Mouse (Mus musculus) Muller cell, postnatal 12 days (primary cell): ENCODE results near the gene Lyl1.

Experiments used
- DNase-seq: peaks from one replicate; pipeline ENCODE4 v3.0.0-alpha.2; 2015; ENCODE audit errors: inconsistent ontology term

Gene Lyl1

GRCm38 (mm10) chr8:84722850-84723570 lies 21.8 kb downstream of the Lyl1 start, which contains the start of gene G430095P16Rik:
Gene G430095P16Rik, plus strand, starts transcription at chr8:84723007.
- peak; percentile 89 for DNase-seq

DNA sequence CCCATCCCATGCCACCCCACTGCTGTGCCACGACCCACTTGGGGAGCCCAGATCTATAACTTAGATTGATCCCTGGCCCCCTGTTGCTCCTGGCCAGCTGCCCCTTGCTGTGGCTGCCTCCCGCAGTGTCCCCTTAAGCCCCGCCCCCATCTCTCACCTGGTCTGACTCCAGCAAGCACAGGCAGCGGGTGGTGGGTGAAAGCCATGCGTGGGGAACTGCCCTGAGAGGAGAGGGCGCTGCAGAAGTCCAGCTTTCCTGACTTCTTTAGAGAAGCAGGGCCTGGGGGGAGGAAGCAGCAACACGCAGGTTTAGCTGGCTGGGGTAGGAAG lies 22.3 kb downstream of the Lyl1 start:
- DNase-seq: no peak

- no peak for DNase-seq
Measured at GRCm38 (mm10) chr8:84724683-84725082, 23.4 kb downstream of the Lyl1 start.

DNA sequence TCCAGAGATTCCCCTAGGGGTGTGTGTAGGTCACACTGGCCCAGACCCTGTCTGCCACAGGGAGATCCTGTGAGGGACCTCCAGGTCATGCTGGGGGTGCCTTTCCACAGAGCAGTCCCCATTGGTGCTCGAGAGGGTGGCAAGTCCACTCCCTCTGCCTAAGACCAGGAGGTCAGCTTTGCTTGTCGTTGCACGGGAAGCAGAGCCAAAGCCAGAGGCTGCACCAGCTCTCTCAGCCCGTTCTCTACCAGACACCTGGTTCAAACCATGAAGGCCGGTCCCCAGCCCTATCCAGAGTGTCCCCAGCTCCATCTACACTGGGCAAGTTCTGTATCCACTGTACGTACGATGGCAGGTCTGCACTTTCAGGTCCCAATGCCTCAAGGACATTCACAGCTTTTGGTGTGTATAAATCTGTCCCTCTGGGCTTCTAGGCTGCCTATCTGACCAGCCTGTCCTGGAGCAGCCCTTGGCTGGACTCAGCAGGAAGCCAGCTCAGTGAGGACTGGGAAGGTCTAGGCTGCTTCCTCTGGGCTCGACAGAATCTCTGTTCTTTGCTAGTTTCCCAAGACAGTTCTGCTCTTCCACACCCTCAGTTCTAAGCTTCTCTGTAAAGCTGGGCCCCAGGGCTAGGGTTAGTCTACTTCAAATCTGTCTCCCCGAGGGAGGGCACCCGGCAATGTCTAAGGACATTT lies 24.1 kb downstream of the Lyl1 start:
- DNase-seq: no peak

DNA sequence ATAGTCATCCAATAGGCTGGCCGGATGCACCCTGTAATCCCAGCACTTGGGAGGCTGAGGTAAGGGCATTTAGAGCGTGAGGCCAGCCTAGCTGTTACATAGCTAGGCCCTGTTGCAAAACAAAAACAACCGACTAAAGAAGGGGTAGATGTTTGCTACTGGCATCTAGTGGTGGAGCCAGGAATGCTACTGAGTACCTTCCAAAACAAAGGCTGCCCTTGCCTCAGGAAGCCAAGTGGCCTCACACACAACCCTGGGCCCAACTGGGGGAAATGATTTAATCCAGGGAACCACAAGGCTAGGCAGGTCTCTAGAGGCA lies 24.6 kb downstream of the Lyl1 start:
- DNase-seq: peak; percentile 72

- DNase-seq: peak; percentile 94
Measured at GRCm38 (mm10) chr8:84728474-84728873, 27.2 kb downstream of the Lyl1 start.

DNA sequence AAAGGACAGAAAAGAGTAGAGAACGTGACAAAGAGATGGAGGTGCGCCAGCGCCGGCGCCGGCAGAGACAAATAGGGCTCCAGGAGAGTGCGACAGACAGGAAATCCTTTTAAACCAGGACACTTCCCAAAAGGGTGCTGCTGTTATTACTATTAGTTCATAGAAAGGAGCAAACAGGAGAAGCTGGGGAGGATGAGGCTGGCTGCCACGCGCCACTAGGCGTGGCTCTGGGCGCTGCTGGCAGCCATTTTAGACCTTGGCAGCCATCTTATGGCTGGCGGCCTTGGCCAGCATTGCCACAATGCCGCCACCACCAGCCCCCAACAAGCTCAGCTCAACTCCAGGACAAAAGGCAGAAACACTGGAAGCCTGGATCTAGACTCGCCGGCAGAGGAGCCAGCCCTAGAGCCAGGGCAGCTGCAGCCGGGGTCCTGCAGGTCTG lies 28.7 kb downstream of the Lyl1 start:
- no peak for DNase-seq

DNA sequence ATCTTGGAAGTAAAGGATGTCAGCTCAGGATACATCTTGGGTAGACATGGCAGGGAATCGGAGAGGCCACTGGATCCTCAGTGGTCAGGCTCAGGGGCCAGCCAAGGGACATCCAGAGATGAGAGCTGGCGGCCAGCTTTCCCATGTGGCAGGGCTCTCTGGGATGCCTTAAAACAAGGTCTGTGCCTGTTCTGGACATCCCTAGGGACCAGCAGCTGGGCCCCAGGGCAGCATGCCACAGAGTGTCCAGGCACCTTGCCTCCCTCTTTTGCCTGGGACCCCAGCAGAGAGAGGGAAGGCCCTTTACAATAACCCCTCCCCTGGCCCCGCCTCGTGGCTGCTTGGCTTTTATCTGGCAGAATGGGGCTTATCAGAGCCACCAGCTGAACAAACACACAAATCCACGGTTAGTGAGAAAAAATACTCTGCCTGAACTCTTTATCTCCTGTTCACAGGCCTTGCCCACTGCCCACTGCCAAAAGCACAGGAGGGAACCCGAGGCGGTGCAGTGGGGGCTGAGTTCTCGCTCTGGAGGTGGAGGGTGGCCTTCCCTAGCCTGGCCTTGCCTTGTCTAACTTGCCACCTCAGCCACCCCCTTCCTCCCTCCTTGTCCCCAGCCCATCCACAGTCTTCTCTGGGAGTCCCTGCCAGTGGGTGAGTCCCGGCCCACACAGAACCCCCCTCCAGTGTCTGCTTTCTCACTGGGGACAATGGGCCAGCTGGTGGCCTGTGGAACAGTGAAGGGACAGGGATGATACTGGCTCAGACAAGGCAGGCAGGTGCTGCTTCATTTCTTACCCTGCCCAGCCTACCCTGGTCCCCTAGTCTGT lies 29.5 kb downstream of the Lyl1 start:
- peak; percentile 84 for DNase-seq

DNA sequence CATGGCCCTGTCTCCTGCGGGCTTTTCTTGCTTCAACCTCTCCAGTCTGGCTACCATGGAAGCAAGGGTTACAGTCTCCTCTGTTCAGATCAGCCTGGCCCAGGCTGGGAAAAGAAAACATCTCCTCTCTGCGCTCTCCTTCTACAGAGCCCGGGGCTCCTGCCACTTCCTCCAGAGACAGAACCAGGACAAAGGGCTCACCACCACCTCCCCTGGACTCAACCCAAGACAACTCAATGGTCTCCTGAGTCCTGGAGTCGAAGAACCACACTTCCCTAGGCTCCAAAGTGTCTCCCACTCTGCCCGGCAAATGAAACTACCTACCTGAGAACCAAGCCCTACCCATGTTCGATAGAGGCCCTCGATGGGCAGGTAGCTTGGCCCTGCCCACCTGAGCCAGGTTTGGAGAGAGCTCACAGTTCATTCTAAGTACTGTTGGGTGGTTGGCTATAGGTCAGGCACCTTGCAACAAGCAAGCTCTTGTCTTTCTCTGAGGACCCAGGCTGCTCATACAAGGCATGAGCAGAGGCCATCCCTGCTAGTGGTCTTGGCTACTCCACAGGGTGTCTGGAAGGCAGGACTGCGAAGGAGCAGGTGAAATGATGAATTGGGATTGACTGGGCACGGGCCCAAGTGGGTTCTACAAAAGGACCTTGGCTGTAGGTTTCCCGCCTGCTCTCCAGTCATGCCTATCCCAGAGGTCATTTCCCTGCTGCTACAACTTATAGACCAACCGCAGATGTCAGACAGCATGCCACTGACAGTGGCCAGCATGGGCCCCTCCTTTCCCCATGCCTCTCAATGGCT lies 30.3 kb downstream of the Lyl1 start:
- DNase-seq: no peak

DNA sequence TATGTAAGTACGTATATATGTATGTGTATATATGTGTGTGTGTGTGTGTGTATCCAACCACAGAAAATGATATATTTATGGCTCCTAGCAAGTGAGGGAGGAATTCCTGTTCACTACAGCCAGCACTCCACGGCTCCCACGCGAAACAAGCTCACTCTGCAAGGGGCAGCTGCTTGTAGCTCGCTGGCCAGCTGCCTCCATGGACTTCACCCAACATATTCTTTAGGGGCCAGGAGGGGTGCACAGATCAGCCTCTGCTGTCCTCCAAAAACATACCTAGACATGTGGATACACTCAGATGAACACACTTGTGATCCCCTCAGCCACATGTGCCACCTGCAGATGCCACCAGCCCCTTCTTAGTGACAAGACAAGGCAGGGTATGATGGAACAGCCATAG lies 31.3 kb downstream of the Lyl1 start:
- no peak for DNase-seq

- no peak for DNase-seq
Measured at GRCm38 (mm10) chr8:84732996-84733395, 31.7 kb downstream of the Lyl1 start.

DNA sequence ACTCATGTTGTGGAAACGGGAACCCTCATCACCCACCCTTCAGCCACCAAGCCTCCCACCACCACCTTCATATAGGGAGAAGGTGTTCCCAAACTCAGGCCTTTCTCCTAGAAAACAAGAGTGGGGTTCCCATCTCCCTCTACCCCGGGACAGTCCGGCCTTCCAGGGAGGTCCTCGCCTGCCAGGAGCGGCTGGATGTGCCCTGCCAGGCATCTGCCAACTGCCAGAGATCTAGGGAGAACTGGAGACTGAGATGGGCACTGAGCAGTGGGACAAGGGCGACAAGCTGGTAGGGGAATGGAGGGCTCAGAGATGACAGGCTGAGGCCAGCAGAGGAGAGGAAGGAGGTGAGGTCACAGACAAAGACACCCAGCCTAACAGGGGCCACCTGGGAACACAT lies 32.7 kb downstream of the Lyl1 start:
- DNase-seq: no peak

DNA sequence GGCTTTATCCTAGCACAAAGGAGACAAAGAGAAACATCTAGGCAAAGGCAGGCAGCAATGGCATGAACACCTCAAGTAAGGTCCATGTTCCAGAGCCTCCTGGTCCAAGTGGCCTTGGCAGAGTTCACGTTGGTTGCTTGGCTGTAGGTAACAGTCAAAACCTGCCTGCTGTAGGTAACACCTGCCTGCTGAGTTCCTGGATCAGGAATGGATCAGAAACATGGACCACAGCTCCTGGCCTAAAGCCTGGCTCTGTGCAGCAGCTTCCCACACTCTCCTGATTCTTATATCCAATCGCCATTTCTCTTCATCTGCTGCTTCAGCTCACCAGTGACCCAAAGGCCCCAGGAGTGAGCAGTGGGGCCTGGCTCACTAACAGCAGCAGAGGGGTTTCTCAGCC lies 33.4 kb downstream of the Lyl1 start:
- no peak for DNase-seq

DNA sequence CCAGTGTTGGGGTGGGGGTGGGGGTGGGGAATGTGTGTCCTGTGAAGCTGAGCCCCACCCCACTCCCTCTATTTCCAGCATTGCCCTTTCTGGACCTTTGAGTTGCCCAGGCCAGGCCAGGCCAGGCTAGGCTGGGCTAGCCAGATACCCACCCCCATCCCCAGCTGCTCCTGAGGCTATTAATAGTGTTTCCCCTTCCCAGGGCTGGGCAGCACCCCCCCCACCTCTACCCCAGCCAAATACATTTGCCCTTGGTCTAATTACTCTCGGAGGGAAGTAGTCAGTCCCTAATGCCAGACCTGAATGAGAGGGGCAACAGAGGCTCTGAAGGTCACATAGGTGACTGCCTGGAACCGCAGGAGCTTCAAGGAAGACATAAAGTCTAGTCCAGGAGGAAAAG lies 34.3 kb downstream of the Lyl1 start:
- DNase-seq: peak; percentile 73

DNA sequence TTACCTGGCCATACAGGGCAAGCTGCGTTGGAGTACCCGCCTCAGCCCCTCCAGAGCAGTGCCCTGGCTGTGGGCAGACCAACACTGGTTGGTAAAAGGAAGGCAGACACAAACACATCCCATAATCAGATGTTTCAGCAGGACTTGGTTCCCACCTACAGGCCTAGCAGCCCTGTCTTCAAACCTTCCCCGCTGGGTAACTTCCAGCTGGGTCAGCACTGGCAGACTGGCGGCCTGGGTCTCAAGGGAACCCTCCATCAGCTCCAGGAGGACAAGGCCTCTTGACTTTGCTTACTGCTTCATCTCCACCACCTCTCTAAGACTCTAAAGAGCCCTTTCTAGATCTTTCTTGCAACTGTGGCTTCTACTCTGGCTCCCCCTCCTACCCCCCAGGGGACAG lies 35.3 kb downstream of the Lyl1 start:
- DNase-seq: no peak

DNA sequence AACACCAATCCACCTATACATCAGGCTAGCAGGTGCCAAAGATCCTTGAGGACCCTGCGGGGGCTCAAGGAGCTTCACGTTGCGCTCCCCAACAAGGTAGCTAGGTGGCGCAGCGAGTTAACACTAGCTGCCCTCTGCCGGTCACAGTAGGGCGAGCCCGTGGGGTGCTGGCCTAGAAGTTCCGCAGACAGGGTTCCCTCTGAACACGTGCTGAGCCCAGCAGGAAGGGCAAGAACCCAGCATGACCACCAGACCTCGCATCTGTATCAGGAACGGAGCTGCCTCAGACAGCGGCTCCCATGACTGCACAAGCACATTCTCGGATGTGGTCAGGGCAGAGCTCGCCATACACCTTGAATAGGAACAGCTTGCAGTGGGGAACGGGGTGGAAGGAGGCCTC lies 36.4 kb downstream of the Lyl1 start:
- DNase-seq: peak; percentile 89

- DNase-seq: no peak
Measured at GRCm38 (mm10) chr8:84738266-84738665, 37.0 kb downstream of the Lyl1 start.

DNA sequence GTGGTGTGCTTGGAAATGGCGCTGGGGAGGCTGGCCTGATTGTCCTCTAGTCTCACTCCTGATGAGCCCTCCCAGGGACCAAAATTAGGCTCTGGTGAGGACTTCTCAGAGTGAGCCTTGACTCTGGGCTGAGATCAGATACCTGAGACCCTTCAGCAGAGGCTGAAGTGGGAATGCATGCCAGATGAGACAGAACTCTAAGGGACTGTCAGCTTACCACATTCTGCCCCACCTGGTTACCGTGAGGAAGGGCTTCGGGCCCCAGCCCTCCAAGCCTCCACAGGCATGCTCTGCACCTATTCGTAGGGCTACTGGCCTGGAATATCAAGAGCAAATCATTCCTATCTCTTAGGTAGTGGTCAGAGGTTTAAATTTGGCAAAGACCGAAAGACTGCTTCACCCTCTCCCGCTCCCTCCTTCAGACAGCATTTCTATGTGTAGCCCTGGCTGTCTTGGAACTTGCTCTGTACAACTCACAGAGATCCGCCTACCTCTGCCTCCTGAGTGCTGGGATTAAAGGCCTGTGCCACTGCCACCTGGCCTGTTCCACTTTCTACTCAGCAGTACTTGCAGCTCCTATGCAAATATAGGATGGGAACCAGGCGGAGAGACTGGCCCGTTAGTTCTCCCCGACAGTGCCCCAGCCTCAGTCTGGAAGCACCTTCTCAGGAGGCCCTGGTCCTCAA lies 37.6 kb downstream of the Lyl1 start:
- DNase-seq: no peak

DNA sequence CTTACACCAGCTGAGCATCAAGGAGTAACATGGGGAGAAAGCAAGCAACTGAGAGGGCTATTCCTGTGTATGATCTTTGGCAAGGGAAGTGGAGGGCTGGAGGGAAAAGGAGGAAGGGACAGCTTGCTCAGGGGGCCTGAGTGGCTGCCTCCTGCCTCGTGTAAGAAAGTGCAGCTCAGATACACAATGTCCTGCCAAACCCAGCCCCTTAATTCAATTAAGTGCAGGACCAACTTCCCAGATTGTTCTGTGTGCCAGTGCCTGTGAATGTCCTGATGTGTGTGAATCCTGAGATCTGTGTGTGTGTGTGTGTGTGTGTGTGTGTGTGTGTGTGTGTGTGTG lies 38.1 kb downstream of the Lyl1 start:
- DNase-seq: no peak

DNA sequence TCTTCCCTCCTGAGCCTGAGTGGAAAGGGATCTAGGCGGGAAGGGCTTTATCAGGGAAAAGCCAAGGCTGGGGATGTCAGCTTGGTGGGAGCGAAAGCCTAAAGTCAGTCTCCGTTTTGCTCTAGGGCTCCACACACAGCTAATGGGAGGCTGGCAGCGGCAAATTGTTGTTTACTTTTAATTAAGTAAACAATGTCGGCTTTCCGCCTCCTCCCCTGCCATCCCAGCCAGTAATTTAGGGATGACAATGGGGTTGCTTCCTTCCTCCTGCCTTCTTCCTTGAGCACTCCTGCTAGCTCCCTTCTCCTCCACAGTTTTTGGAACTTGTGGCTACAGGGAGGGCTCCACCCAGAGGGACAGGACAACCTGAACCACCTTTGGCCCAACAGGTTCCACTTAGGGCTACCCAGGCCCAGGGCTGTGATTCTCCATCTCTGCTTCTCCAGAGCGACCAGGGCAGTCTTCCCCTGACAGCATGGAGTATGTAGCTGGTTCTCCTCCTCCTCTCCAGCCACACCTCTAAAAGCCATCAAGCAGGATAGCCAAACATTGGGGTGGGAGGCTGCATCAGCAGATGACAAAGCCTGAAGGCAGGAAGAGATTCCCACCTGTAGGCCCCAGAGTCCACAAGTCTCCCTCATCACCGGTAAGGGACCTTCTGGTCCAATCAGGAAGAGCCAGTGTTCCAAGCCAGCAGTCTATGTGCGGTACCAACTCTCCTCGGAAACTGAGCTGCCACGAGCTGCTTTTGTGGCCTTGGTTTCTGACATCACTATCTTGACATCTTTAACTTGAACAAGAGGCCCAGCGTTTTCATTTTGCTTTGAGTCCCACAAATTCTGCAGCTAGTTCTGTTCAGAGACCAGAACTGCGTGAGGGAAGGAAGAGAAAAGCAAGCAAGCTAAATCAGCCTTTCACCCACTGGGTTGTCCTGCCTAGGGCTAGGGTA lies 39.9 kb downstream of the Lyl1 start:
- no peak for DNase-seq
